Mouse (Mus musculus): ENCODE measurements around the gene Ankrd10.
"Not testable (repeated sequence)": the region's sequence is repeated elsewhere in the genome, so short reads cannot be mapped to it uniquely, and the experiment has no call there.

Ankrd10 gene

GRCm38 (mm10) chr8:11635611-11636081 lies at the start of gene Ankrd10:
Gene Ankrd10 (minus strand): TSS chr8:11635757.
- in situ Hi-C loops (cut with MboI; ENCODE audit: low sequenced_read_pairs) = no loop called here

GRCm38 (mm10) chr8:11684558-11684957 lies 49.0 kb upstream of the Ankrd10 start:
- in situ Hi-C loops (cut with MboI; ENCODE audit: low sequenced_read_pairs) = no loop called here

- in situ Hi-C loops (cut with MboI; ENCODE audit: low sequenced_read_pairs) = no loop called here
Measured at GRCm38 (mm10) chr8:11668308-11668707, 32.8 kb upstream of the Ankrd10 start.

- in situ Hi-C loops (cut with MboI; ENCODE audit: low sequenced_read_pairs) = not testable (repeated sequence)
Measured at GRCm38 (mm10) chr8:11666023-11666716, 30.6 kb upstream of the Ankrd10 start.

GRCm38 (mm10) chr8:11661969-11662368 lies 26.4 kb upstream of the Ankrd10 start:
- in situ Hi-C loops (cut with MboI; ENCODE audit: low sequenced_read_pairs) = no loop called here

GRCm38 (mm10) chr8:11650021-11650420 lies 14.5 kb upstream of the Ankrd10 start:
- in situ Hi-C loops (cut with MboI; ENCODE audit: low sequenced_read_pairs) = no loop called here

GRCm38 (mm10) chr8:11643123-11643522 lies 7.6 kb upstream of the Ankrd10 start:
- in situ Hi-C loops (cut with MboI; ENCODE audit: low sequenced_read_pairs) = no loop called here

GRCm38 (mm10) chr8:11640606-11641005 lies 5.0 kb upstream of the Ankrd10 start:
- in situ Hi-C loops (cut with MboI; ENCODE audit: low sequenced_read_pairs) = no loop called here

- in situ Hi-C loops (cut with MboI; ENCODE audit: low sequenced_read_pairs) = no loop called here
Measured at GRCm38 (mm10) chr8:11637531-11637930, 2.0 kb upstream of the Ankrd10 start.

GRCm38 (mm10) chr8:11636324-11637057 lies 934 bp upstream of the Ankrd10 start:
- in situ Hi-C loops (cut with MboI; ENCODE audit: low sequenced_read_pairs) = no loop called here

- in situ Hi-C loops (cut with MboI; ENCODE audit: low sequenced_read_pairs) = no loop called here
Measured at GRCm38 (mm10) chr8:11635012-11635577, 462 bp downstream of the Ankrd10 start.

GRCm38 (mm10) chr8:11634331-11635011 lies 1.1 kb downstream of the Ankrd10 start:
- in situ Hi-C loops (cut with MboI; ENCODE audit: low sequenced_read_pairs) = no loop called here

GRCm38 (mm10) chr8:11633414-11633813 lies 2.1 kb downstream of the Ankrd10 start:
- in situ Hi-C loops (cut with MboI; ENCODE audit: low sequenced_read_pairs) = no loop called here

GRCm38 (mm10) chr8:11632406-11632805 lies 3.2 kb downstream of the Ankrd10 start:
- in situ Hi-C loops (cut with MboI; ENCODE audit: low sequenced_read_pairs) = no loop called here

- in situ Hi-C loops (cut with MboI; ENCODE audit: low sequenced_read_pairs) = no loop called here
Measured at GRCm38 (mm10) chr8:11629206-11629605, 6.4 kb downstream of the Ankrd10 start.

- in situ Hi-C loops (cut with MboI; ENCODE audit: low sequenced_read_pairs) = no loop called here
Measured at GRCm38 (mm10) chr8:11628506-11629132, 6.9 kb downstream of the Ankrd10 start.

GRCm38 (mm10) chr8:11627717-11628116 lies 7.8 kb downstream of the Ankrd10 start:
- in situ Hi-C loops (cut with MboI; ENCODE audit: low sequenced_read_pairs) = no loop called here

GRCm38 (mm10) chr8:11625084-11625483 lies 10.5 kb downstream of the Ankrd10 start:
- in situ Hi-C loops (cut with MboI; ENCODE audit: low sequenced_read_pairs) = no loop called here

GRCm38 (mm10) chr8:11619091-11619490 lies 16.5 kb downstream of the Ankrd10 start:
- in situ Hi-C loops (cut with MboI; ENCODE audit: low sequenced_read_pairs) = loop anchor here (10.0 kb wide), 1 partner anchor 114 kb away; no protein-coding TSS in a partner anchor

- in situ Hi-C loops (cut with MboI; ENCODE audit: low sequenced_read_pairs) = loop anchor here (10.0 kb wide), 1 partner anchor 113 kb away; no protein-coding TSS in a partner anchor
Measured at GRCm38 (mm10) chr8:11618063-11618462, 17.5 kb downstream of the Ankrd10 start.

- in situ Hi-C loops (cut with MboI; ENCODE audit: low sequenced_read_pairs) = loop anchor here (10.0 kb wide), 1 partner anchor 111 kb away; no protein-coding TSS in a partner anchor
Measured at GRCm38 (mm10) chr8:11616294-11616693, 19.3 kb downstream of the Ankrd10 start.
